Mouse (Mus musculus): ENCODE measurements around the gene Tenm4. TPM values are rescaled to one million over a fixed set of nuclear protein-coding genes. Genes with fewer than 3 reads are reported as not detected.
A peak's percentile ranks its signal among the peaks of the same experiment; 100 is the strongest.

Tenm4 gene
- polyA plus RNA-seq, 1 experiment from 2014 or later = 52.7 TPM

DNA sequence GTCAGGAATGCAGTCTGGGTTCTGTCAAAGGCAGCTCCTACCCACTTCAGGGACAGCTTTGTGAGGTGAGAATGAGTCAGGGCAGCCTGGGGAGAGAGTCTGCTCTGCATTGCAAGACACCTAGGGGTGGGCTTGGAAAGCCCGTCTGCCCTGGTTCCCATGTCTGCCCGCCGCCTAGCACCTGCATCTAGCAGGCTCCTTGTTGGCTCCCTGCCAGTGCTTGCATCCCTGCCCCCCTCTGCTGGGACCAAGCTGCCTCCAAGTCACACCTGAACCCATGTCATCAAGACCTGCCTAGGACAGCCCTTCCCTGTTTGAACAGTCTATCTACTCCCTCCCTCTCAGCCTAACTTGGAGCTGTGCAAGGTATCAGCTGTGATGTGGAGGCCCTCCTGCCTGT, 489.9 kb downstream of the Tenm4 start:
- peak; percentile 46; the same call in 1 of the 2 replicates for ATAC-seq (replicated peaks)
- no peak overlapping the region for H3K4me3 ChIP-seq
- no peak overlapping the region for H3K9ac ChIP-seq
- H3K4me2 ChIP-seq = no peak overlapping the region
- no peak overlapping the region for H3K27ac ChIP-seq
- H3K9me3 ChIP-seq = no peaks in the 10 kb centered on the region
- 55% methylated on average over 3 of the region's 3 CpGs for WGBS
- H3K36me3 ChIP-seq (replicated peaks) = no peaks in the 10 kb centered on the region
- H3K4me1 ChIP-seq = peaks cover 30% of the 10 kb centered on the region
- H3K27me3 ChIP-seq (replicated peaks) = peaks cover 8% of the 10 kb centered on the region; the same call in 1 of the 2 replicates

DNA sequence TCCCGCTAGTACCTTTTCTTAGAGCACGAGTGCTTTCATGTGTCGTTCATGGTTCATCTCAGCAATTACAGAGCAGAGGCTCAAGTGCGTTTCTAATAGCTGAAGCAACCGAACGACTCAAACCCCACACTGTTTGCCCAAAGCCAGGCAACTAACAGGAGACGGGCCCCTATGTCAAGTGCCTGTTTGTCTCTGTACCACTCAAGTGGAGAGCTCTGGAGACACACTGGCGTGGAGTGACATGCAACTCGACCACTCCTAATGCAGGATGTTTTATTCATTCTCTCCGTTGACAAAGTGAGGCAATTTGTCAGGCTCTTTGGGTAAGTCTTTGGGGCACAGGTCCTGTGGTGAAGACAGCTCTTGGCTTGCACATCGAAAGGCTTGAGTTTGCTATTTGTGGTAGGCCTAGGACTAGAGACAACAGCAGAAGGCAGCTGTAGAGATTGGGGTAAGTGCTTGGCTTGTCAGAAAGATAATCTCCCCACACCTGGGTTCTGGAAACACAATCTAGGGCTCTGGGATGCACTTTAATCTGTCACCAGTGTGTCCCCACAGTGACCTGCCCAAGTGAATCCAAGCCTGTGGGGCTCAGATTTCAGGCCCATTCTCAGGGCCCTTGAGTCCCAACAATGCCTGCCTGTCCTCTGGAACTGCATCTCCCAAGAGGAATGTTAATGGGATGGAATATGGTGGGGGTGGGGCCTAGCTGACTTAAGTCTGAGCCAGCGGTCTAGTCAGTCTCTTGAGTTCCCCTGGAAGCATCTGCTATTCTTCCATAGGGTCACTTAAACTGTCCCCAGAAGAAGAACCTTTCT, 490.5 kb downstream of the Tenm4 start:
- Histone ChIP-seq H3K27ac (no peak overlapping the region), H3K36me3 (replicated peaks) (no peaks in the 10 kb centered on the region), H3K4me1 (peaks cover 30% of the 10 kb centered on the region), H3K4me3 (no peak overlapping the region), H3K4me2 (no peak overlapping the region), H3K27me3 (replicated peaks) (peaks cover 8% of the 10 kb centered on the region; the same call in 1 of the 2 replicates), H3K9me3 (no peaks in the 10 kb centered on the region), H3K9ac (no peak overlapping the region)
- 42% methylated on average over 12 of the region's 12 CpGs for WGBS
- ATAC-seq (replicated peaks) = peak; percentile 24; the same call in 1 of the 2 replicates

DNA sequence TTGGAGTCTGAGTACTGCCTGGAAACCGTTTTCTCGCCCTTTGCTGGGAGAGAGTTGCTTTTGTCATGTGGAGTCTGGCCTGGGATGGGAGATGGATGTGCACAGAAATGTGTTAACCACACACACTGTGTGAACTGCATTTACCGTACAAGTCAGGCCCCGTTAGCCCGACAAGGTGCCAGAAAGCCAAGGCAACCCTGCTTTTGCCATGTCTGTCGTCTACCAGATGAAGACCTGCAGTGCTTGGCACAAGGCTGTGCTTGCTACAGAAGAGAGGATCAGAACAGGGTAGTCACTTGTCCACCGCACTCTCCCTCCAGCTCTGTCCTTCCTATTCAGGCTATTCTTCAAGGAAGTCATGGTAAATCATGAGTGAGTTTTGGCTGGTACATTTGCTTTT, 492.3 kb downstream of the Tenm4 start:
- Histone ChIP-seq H3K9me3 (no peaks in the 10 kb centered on the region), H3K27me3 (replicated peaks) (peaks cover 5% of the 10 kb centered on the region; the same call in 1 of the 2 replicates), H3K27ac (no peak overlapping the region), H3K36me3 (replicated peaks) (no peaks in the 10 kb centered on the region), H3K4me2 (no peak overlapping the region), H3K4me1 (peaks cover 27% of the 10 kb centered on the region), H3K9ac (no peak overlapping the region), H3K4me3 (no peak overlapping the region)
- WGBS = 61% methylated on average over 7 of the region's 7 CpGs
- ATAC-seq (replicated peaks) = no peak

DNA sequence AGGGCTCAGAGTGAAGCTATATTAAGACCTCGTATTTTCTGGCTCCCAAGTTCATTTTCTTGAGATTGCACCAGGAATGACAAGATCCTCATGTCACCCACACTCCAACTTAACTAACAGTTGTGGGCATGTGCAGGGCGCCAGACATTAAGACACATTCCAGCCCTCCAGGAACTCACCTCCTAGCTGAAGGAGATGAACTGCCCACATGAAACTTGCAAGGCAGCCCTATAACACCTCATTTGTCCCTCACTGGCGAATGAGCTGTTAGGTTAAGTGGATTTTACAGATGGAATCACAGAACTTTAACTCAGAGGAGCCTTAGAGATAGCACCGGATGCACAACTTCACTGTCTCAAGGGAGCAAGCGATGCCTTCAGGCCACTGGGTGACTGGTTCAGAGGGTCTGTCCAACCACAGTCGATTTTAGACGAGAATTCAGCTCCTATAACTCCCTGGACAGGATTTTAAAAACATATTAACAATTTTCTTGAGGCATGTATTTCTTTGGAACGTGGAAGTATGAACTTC, 495.4 kb downstream of the Tenm4 start:
- 85% methylated on average over 8 of the region's 8 CpGs for WGBS
- no peak for ATAC-seq (replicated peaks)
- H3K36me3 ChIP-seq (replicated peaks) = no peaks in the 10 kb centered on the region
- no peak overlapping the region for H3K27ac ChIP-seq
- no peak overlapping the region for H3K4me3 ChIP-seq
- no peaks in the 10 kb centered on the region for H3K27me3 ChIP-seq (replicated peaks)
- no peak overlapping the region for H3K9ac ChIP-seq
- H3K4me2 ChIP-seq = no peak overlapping the region
- no peaks in the 10 kb centered on the region for H3K9me3 ChIP-seq
- H3K4me1 ChIP-seq = peaks cover 31% of the 10 kb centered on the region

DNA sequence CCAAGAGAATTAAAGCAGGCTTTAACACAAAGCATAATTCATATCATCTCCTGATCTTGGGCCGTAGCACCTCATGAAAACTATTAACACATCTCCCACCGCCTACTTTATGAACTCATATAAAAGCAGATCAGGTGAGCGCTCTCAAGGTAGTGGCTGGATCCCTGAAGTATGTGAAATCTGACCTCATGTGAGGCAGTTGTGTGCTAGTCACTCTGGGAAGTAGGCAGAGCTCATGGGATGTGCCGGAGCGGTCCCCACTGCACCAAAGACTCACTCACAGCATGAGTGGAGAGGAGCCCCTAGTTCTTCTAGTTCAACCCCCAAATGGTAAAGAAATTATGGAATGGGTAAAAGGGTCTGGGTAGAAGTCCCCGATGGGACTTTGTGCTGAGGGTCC, 496.6 kb downstream of the Tenm4 start:
- Histone ChIP-seq H3K4me3 (no peak overlapping the region), H3K27me3 (replicated peaks) (no peaks in the 10 kb centered on the region), H3K9me3 (no peaks in the 10 kb centered on the region), H3K27ac (no peak overlapping the region), H3K36me3 (replicated peaks) (no peaks in the 10 kb centered on the region), H3K4me1 (peaks cover 27% of the 10 kb centered on the region), H3K4me2 (no peak overlapping the region), H3K9ac (no peak overlapping the region)
- no peak for ATAC-seq (replicated peaks)
- 87% methylated on average over 6 of the region's 6 CpGs for WGBS

DNA sequence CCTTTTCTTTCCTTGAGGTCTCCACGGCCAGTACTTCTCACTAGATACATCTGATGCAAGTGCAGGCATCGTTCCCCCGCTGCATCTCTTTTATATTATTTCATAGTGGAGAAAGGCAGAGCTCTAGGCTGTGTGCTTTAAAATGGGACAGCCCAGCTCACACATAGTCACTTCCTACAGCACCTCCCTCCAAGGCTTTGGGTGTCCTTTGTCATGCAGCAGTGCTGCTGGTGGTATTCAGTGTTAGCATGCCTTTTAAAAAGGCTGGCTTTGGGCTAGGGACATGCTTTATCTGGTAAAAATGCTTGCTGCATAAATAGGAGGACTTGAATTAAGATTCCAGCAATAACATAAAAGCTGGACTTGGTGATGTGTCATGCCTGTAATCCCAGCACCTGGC, 499.0 kb downstream of the Tenm4 start:
- no peaks in the 10 kb centered on the region for H3K27me3 ChIP-seq (replicated peaks)
- no peak overlapping the region for H3K4me2 ChIP-seq
- no peak; the same call in 1 of the 2 replicates for ATAC-seq (replicated peaks)
- no peak overlapping the region for H3K9ac ChIP-seq
- no peak overlapping the region for H3K4me3 ChIP-seq
- no peaks in the 10 kb centered on the region for H3K9me3 ChIP-seq
- peaks cover 25% of the 10 kb centered on the region for H3K4me1 ChIP-seq
- peak overlapping the region; percentile 14 for H3K27ac ChIP-seq
- WGBS = 40% methylated on average over 3 of the region's 3 CpGs
- no peaks in the 10 kb centered on the region for H3K36me3 ChIP-seq (replicated peaks)

DNA sequence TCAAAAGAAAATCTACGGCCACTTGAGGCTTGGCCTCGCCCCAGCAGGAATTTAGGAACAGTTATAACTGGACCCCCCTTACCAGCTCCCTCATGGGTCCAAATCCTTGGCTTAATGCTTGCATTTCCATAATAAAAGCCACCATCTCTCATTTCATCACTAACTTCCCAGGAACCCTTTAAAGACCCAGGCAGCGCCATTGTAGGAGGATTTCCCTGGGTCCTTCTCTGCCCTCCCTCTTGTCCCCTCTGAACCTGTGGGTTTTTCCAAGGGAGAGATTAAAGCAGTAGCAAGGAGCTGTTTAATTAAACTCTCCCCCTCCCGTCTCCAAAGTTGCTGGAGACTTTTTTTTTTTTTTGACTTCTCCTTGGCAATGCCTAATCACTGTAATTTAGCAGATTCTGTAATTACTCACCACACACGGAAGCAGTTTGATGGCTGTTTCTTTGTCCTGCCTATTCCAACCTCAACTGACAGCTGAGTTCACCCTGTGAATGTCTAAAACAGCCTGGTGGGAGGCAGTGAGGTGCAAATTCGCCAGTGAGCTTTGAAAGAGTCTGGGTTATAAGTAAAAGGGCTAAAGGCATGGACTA, 501.4 kb downstream of the Tenm4 start:
- peak; percentile 62 for ATAC-seq (replicated peaks)
- H3K27me3 ChIP-seq (replicated peaks) = no peaks in the 10 kb centered on the region
- peak overlapping the region; percentile 26; the same call in 1 of the 2 replicates for H3K27ac ChIP-seq
- H3K4me2 ChIP-seq = no peak overlapping the region
- H3K36me3 ChIP-seq (replicated peaks) = no peaks in the 10 kb centered on the region
- no peak overlapping the region for H3K9ac ChIP-seq
- WGBS = 9% methylated on average over 6 of the region's 6 CpGs
- H3K4me3 ChIP-seq = no peak overlapping the region
- H3K4me1 ChIP-seq = peaks cover 25% of the 10 kb centered on the region
- no peaks in the 10 kb centered on the region for H3K9me3 ChIP-seq

DNA sequence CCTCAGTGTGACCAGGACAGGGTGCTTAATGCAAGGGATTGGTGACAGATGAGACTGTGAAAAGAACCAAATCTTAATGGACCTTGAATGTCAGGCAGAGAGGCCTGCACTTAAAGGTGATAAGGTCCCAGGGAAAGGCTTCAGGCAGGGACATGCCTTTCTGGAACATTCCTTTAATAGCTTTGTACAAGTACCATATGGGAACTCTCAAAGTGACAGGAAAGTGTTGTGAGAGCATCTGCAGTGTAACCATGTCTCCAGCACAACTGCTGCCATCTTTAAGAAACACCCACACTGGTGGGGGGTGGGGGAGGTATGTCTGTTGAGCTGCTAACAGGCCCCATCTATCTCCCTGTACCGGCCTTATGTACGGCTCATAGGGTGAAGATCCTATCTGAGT, 506.0 kb downstream of the Tenm4 start:
- no peak overlapping the region for H3K4me2 ChIP-seq
- ATAC-seq (replicated peaks) = no peak
- WGBS = 85% methylated on average over 2 of the region's 2 CpGs

DNA sequence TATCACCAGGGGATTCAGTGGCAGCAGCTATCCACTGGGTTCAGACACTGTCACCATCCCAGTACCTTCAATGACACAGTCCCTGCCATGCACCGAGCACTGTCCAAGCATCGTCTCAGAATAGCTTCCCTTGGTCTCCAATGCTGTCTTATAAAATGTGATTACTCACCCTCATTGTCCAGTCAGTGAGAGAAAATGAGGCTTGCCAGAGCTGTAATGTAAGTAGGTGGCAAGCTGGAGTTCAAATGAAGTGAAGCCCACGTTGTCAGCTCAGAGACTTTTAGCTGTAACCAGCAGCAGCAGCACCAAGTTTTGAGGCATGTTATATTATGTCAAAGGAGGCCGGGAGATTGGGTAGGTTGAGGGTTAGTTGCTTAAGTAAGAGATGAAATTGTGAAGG, 507.2 kb downstream of the Tenm4 start:
- Histone ChIP-seq H3K27me3 (replicated peaks) (no peaks in the 10 kb centered on the region), H3K4me3 (no peak overlapping the region), H3K27ac (no peak overlapping the region), H3K9ac (no peak overlapping the region), H3K36me3 (replicated peaks) (no peaks in the 10 kb centered on the region), H3K9me3 (no peaks in the 10 kb centered on the region), H3K4me2 (no peak overlapping the region), H3K4me1 (peaks cover 13% of the 10 kb centered on the region; the same call in 1 of the 2 replicates)
- WGBS = 92% methylated on average over 4 of the region's 4 CpGs
- ATAC-seq (replicated peaks) = no peak

More for the DNA sequence above, 506.0 kb downstream of the Tenm4 start:
- H3K9me3 ChIP-seq = no peaks in the 10 kb centered on the region
- H3K9ac ChIP-seq = no peak overlapping the region
- no peak overlapping the region for H3K4me3 ChIP-seq
- H3K27ac ChIP-seq = no peak overlapping the region
- H3K27me3 ChIP-seq (replicated peaks) = no peaks in the 10 kb centered on the region
- H3K36me3 ChIP-seq (replicated peaks) = no peaks in the 10 kb centered on the region
- H3K4me1 ChIP-seq = peaks cover 24% of the 10 kb centered on the region

DNA sequence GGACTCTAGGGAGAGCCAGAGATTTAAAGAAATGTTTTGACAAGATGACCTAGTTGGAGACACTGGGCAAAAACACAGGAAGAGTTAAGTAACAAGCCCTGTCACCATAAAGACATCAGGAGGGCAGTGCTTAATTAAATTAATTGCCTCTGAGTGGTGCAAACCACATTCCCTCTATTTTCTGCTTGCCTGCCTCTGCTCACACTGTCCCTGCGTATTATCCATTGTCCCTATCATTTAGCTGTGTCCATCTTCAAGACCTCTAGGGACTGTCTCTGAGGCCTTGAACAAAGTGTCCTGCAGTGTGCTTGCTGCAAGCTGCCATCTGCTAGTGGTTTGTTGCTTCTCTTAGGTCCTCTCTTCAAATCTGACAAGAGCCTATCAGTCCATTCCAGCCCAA, 508.7 kb downstream of the Tenm4 start:
- no peak overlapping the region for H3K4me2 ChIP-seq
- 38% methylated on average over 1 of the region's 1 CpGs for WGBS
- no peak overlapping the region for H3K27ac ChIP-seq

DNA sequence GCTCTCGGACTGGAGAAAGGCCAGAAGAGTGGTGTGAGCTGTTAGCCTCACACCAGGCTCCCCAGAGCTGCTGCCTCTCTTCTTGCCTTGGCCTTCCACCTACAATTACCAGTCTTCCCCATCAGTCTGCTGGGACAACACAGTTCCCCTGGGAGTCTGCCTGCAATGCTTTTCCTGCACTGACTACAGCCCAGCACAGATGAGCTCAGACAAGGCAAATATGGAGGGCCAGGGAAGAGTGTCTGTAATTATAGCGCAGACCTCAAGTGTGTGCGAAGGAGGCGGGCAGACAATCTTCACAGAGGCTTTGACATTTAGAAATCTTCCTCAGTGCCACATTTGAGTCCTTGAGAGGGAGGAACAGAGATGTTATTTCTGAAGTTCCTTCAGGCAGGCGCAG, 509.4 kb downstream of the Tenm4 start:
- Histone ChIP-seq H3K27me3 (replicated peaks) (no peaks in the 10 kb centered on the region), H3K4me1 (peaks cover 16% of the 10 kb centered on the region; the same call in 1 of the 2 replicates), H3K36me3 (replicated peaks) (no peaks in the 10 kb centered on the region), H3K9ac (no peak overlapping the region), H3K4me2 (no peak overlapping the region), H3K9me3 (no peaks in the 10 kb centered on the region), H3K27ac (no peak overlapping the region), H3K4me3 (no peak overlapping the region)
- no peak for ATAC-seq (replicated peaks)
- WGBS = 86% methylated on average over 5 of the region's 5 CpGs

More for the DNA sequence above, 508.7 kb downstream of the Tenm4 start:
- Histone ChIP-seq H3K27me3 (replicated peaks) (no peaks in the 10 kb centered on the region), H3K4me1 (peaks cover 16% of the 10 kb centered on the region; the same call in 1 of the 2 replicates), H3K36me3 (replicated peaks) (no peaks in the 10 kb centered on the region), H3K9ac (no peak overlapping the region), H3K9me3 (no peaks in the 10 kb centered on the region), H3K4me3 (no peak overlapping the region)
- ATAC-seq (replicated peaks) = no peak

DNA sequence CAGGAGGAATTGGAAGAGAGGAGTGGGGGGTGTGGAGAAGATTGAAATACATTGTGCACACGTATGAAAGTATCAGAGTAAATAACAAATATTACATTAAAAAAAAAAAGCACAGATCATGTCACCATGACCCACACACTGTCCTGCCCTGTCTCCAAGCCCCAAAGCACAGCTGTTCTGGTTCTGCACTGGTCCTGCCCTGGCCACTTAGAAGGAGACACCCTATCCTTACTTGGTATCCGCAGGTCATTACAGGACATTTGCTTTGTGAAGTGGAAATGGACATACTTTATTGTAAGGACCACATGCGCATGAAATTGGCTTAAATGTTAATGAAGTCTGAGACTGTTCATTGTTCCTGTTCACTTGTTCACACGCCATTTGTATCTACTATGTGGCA, 510.8 kb downstream of the Tenm4 start:
- H3K9me3 ChIP-seq = no peaks in the 10 kb centered on the region
- no peaks in the 10 kb centered on the region for H3K27me3 ChIP-seq (replicated peaks)
- WGBS = 53% methylated on average over 4 of the region's 4 CpGs
- no peak overlapping the region for H3K27ac ChIP-seq
- ATAC-seq (replicated peaks) = no peak
- peaks cover 16% of the 10 kb centered on the region; the same call in 1 of the 2 replicates for H3K4me1 ChIP-seq
- H3K4me3 ChIP-seq = no peak overlapping the region
- H3K36me3 ChIP-seq (replicated peaks) = no peaks in the 10 kb centered on the region
- H3K9ac ChIP-seq = no peak overlapping the region
- H3K4me2 ChIP-seq = no peak overlapping the region

All from midbrain, embryonic 15.5 days (tissue).